Mouse (Mus musculus) Muller cell, postnatal 12 days (primary cell): ENCODE data around the gene Tnfrsf1a.

Experiments used
- DNase-seq: peaks from one replicate; pipeline ENCODE4 v3.0.0-alpha.2; 2015; ENCODE audit errors: inconsistent ontology term

Tnfrsf1a gene

GRCm38 (mm10) chr6:125323547-125323946, 25.6 kb upstream of the Tnfrsf1a start:
- peak; percentile 12 for DNase-seq

- DNase-seq: no peak
Observed at GRCm38 (mm10) chr6:125325337-125325736, 23.8 kb upstream of the Tnfrsf1a start.

- no peak for DNase-seq
Observed at GRCm38 (mm10) chr6:125328243-125328642, 20.9 kb upstream of the Tnfrsf1a start.

GRCm38 (mm10) chr6:125330626-125331326, 18.4 kb upstream of the Tnfrsf1a start:
- DNase-seq: peak; percentile 90

- no peak for DNase-seq
Observed at GRCm38 (mm10) chr6:125333112-125333899, 15.9 kb upstream of the Tnfrsf1a start.

GRCm38 (mm10) chr6:125334356-125334755, 14.8 kb upstream of the Tnfrsf1a start:
- no peak for DNase-seq

- DNase-seq: no peak
Observed at GRCm38 (mm10) chr6:125338791-125339660, 10.1 kb upstream of the Tnfrsf1a start.

- no peak for DNase-seq
Observed at GRCm38 (mm10) chr6:125340244-125340643, 8.9 kb upstream of the Tnfrsf1a start.

- DNase-seq: no peak
Observed at GRCm38 (mm10) chr6:125342198-125342597, 7.0 kb upstream of the Tnfrsf1a start.

- no peak for DNase-seq
Observed at GRCm38 (mm10) chr6:125344084-125344483, 5.1 kb upstream of the Tnfrsf1a start.

GRCm38 (mm10) chr6:125344866-125345265, 4.3 kb upstream of the Tnfrsf1a start:
- no peak for DNase-seq

GRCm38 (mm10) chr6:125345625-125346024, 3.5 kb upstream of the Tnfrsf1a start:
- DNase-seq: no peak

GRCm38 (mm10) chr6:125346029-125346428, 3.1 kb upstream of the Tnfrsf1a start:
- DNase-seq: no peak

GRCm38 (mm10) chr6:125349575-125350230, 541 bp downstream of the Tnfrsf1a start:
- DNase-seq: peak; percentile 88

- peak; percentile 52 for DNase-seq
Observed at GRCm38 (mm10) chr6:125350231-125350994, 1.3 kb downstream of the Tnfrsf1a start.

- no peak for DNase-seq
Observed at GRCm38 (mm10) chr6:125350995-125351324, 1.8 kb downstream of the Tnfrsf1a start.

- DNase-seq: no peak
Observed at GRCm38 (mm10) chr6:125351368-125352045, 2.3 kb downstream of the Tnfrsf1a start.

GRCm38 (mm10) chr6:125352046-125352384, 2.9 kb downstream of the Tnfrsf1a start:
- DNase-seq: no peak

GRCm38 (mm10) chr6:125352811-125353210, 3.6 kb downstream of the Tnfrsf1a start:
- DNase-seq: no peak

- no peak for DNase-seq
Observed at GRCm38 (mm10) chr6:125353221-125353620, 4.1 kb downstream of the Tnfrsf1a start.
